Mouse (Mus musculus) liver, embryonic 14.5 days (tissue): ENCODE measurements around the gene Tpgs1.

Source experiments
- CTCF ChIP-seq: IDR thresholded peaks from 2 replicates; pipeline ENCODE4 v1.5.1; 2016; ENCODE audit warnings: antibody characterized with exemption, low read depth, control low read depth
- EP300 ChIP-seq: IDR thresholded peaks from 2 replicates; pipeline ENCODE4 v1.6.1; 2016; ENCODE audit warnings: antibody characterized with exemption, low read depth

GRCm38 (mm10) chr10:79687513-79687912, 18.3 kb downstream of the Tpgs1 start:
- TF ChIP-seq CTCF (no peak), EP300 (no peak)
